Mouse (Mus musculus) E14TG2a.4 (cell line): ENCODE data around the gene Gm21987.
A peak's percentile ranks its signal among the peaks of the same experiment; 100 is the strongest.
"Not testable (repeated sequence)": the region's sequence is repeated elsewhere in the genome, so short reads cannot be mapped to it uniquely, and the experiment has no call there.

Source experiments
- H3K27me3 ChIP-seq: 2 replicates; pipeline ENCODE4 v1.6.1; 2014; ENCODE audit warnings: low read length, control low read depth; ENCODE audit not compliant: insufficient read depth
- H3K36me3 ChIP-seq: 2 replicates; pipeline ENCODE4 v1.6.1; 2014; ENCODE audit warnings: low read length, control low read depth; ENCODE audit not compliant: insufficient read depth
- H3K4me1 ChIP-seq: replicated peaks from 2 replicates; pipeline ENCODE4 v1.6.1; 2014; ENCODE audit warnings: low read depth, low read length, control low read depth
- H3K4me3 ChIP-seq: replicated peaks from 2 replicates; pipeline ENCODE4 v1.5.1; 2014; ENCODE audit warnings: mild to moderate bottlenecking, low read length
- H3K9me3 ChIP-seq: 2 replicates; pipeline ENCODE4 v1.6.1; 2014; ENCODE audit warnings: low read length, control low read depth
- CTCF ChIP-seq: conservative IDR thresholded peaks from 2 replicates; pipeline ENCODE4 v1.5.1; 2014; ENCODE audit warnings: low read length
- NANOG ChIP-seq: IDR thresholded peaks from 2 replicates; pipeline ENCODE4 v1.6.1; 2014; ENCODE audit warnings: borderline replicate concordance, low read length, mixed read lengths
- POU5F1 ChIP-seq: IDR thresholded peaks from 2 replicates; pipeline ENCODE4 v1.6.1; 2014; ENCODE audit warnings: low read length, borderline replicate concordance

Gm21987 gene

DNA sequence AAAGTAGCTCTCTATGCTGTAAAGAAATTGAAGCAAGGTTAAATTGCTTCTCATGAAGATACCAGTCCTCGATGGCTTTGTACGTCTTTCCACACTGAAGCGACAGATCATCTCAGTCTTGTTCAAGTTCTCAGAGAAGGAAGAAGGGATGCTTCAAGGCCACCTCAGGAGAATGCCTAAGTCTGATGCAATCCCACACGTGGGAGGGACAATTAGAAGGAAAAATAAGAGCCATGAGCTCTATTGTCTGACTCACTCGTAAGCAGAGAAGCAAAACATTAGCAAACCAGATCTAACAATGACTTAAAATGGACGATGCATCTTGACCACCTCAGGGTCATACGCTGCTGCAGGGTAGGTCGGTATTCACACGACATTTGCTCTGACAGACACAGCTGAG, 28.3 kb upstream of the Gm21987 start:
- Histone ChIP-seq H3K27me3 (0 out of 2 replicates have a peak, but pooled peaks cover 2% of the 10 kb centered on the region), H3K36me3 (no peaks in the 10 kb centered on the region), H3K4me1 (peaks cover 5% of the 10 kb centered on the region; the same call in 1 of the 2 replicates), H3K4me3 (no peak overlapping the region), H3K9me3 (no peaks in the 10 kb centered on the region)
- no peak for TF ChIP-seq CTCF

DNA sequence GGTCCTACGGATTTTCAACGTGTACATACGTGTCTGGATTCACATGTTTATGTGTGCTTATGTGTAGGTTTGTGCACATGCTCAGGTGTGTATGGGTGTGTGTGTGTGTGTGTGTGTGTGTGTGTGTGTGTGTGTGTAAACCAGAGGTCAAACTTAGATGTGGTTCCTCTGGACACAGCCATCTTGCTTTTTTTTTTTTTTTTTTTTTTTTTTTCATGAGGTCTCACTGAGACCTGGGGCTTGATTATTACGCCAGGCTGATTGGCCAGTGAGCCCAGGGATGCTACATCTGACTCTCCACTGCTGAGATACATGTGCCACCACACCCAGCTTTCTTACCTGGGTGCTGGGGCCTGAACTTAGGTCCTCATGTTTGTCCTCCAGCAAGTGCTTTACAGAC, 27.8 kb upstream of the Gm21987 start:
- H3K4me3 ChIP-seq, result no peak overlapping the region
- H3K4me1 ChIP-seq, result peaks cover 7% of the 10 kb centered on the region; the same call in 1 of the 2 replicates
- TF ChIP-seq NANOG (no peak), CTCF (no peak), POU5F1 (no peak)
- peaks cover 6% of the 10 kb centered on the region for H3K27me3 ChIP-seq
- no peaks in the 10 kb centered on the region for H3K9me3 ChIP-seq
- H3K36me3 ChIP-seq, result no peaks in the 10 kb centered on the region

DNA sequence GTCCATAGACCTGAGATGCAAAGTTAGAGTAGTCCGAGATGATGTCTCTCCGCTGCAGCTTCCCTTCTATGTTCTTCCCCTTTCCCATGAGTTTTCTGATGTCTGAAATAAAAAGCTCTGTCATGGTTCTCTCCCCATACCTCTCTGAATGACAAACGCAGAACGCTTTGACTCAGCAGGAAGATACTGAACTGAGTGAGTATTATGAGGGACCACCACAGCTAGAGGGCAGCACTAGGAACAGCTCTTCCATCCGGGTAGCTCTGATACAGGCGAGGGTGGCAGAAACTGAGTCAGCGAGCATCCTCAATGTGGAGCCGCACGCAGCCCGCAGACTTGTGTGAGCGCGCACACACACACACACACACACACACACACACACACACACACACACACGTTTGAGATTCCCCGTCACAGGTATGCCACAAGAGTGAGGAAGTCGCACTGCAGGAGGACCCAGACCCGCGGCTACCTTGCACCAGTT, 25.3 kb upstream of the Gm21987 start:
- Histone ChIP-seq H3K36me3 (no peaks in the 10 kb centered on the region), H3K9me3 (no peaks in the 10 kb centered on the region), H3K4me1 (peaks cover 10% of the 10 kb centered on the region; the same call in 1 of the 2 replicates), H3K4me3 (no peak overlapping the region), H3K27me3 (peaks cover 19% of the 10 kb centered on the region)
- TF ChIP-seq NANOG (no peak), CTCF (peak; percentile 64)

DNA sequence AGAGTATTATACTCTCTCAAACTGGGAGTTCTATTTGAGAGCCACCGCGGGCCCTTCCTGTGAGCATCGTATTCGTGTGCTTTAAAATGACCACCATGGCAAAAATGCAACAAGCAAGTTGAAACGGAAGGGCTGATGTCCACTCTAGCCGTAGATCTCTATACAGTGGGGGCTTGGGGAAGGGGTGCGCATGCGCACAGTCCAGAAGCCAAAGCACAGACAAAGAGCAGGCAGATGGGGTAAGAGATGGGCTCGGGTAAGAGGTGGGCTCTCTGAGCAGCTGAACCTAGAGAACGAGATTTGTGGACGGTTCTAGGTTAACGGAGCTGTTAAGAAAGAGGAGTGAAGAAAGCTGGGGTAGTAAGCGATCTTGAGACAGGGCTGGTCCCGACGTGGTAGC, 22.5 kb upstream of the Gm21987 start:
- Histone ChIP-seq H3K4me1 (peaks cover 5% of the 10 kb centered on the region), H3K36me3 (no peaks in the 10 kb centered on the region), H3K4me3 (no peak overlapping the region), H3K9me3 (no peaks in the 10 kb centered on the region), H3K27me3 (peaks cover 21% of the 10 kb centered on the region)
- no peak for TF ChIP-seq CTCF
- TF ChIP-seq NANOG, result no peak
- no peak for TF ChIP-seq POU5F1

DNA sequence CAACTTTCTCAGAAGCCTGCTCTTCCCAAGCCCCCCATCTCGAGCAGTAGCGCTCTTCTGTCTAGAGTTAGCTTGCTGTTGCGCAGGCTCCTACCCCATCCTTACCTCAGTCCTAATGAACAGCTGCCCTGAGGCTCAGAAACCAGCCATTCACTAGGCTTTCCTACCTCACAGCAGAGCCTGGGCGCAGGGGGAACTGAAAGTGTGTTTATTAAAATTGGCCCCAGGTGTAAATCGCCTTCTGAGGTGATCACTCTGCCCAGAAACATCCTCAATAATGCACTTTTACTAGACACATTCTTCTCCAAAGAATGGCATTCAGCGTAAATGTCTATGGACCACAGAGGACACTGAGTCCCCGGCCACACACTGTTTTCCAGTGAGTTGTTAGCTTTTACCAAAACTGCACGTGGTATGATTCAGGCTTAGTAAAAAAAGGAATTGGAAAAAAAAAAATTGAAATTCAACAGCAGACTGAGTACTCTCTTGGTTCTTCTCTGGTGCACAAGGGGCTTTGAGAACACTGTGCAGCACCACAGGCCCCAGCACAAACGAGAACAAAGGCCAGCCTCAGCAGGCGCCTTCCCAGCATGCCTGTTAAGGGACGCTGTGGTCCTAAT, 20.0 kb upstream of the Gm21987 start:
- Histone ChIP-seq H3K9me3 (no peaks in the 10 kb centered on the region), H3K4me1 (peaks cover 11% of the 10 kb centered on the region), H3K4me3 (no peak overlapping the region), H3K36me3 (no peaks in the 10 kb centered on the region), H3K27me3 (peaks cover 21% of the 10 kb centered on the region)
- no peak for TF ChIP-seq CTCF

DNA sequence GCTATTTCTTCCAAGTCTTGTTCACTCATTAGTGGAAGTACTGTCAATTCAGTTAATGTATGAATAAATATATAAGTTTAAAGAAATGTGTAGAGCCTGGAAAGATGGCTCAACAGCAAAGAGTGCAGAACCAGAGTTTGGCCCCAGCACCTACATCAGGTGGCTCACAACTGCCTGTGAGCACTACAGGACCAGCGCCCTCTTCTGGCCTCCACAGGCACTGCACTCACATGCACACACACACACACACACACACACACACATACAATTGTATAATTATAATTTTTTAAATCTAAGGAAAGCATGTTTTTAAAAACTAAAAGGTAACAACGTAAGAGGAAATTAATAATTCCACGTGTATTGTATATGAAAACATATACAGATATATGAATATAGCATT, 17.5 kb upstream of the Gm21987 start:
- H3K4me3 ChIP-seq, result no peak overlapping the region
- H3K9me3 ChIP-seq, result no peaks in the 10 kb centered on the region
- peaks cover 7% of the 10 kb centered on the region for H3K4me1 ChIP-seq
- TF ChIP-seq POU5F1, result no peak
- peak; percentile 46 for TF ChIP-seq CTCF
- no peak for TF ChIP-seq NANOG
- H3K27me3 ChIP-seq, result peaks cover 12% of the 10 kb centered on the region
- H3K36me3 ChIP-seq, result no peaks in the 10 kb centered on the region

DNA sequence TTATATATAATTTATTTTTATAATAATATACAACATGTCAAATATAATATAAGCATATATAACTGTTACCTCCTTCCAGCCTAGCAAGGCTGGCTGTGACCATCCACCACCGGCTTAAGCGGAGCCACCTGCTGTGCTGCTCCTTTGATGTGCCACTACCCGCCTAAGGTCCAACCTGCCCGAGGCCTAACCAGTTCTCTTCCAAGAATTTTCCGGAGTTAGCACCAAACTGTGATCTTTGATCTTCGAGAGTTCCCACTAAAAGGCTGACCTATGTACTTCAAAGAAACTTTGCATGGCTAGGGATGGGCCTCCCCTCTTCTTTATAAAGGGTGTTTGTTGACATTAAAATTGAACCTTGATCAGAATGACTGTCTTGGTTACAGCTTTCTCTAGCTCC, 12.4 kb upstream of the Gm21987 start:
- H3K36me3 ChIP-seq, result no peaks in the 10 kb centered on the region
- no peak overlapping the region for H3K4me3 ChIP-seq
- no peak for TF ChIP-seq POU5F1
- no peak for TF ChIP-seq NANOG
- TF ChIP-seq CTCF, result no peak
- no peaks in the 10 kb centered on the region for H3K9me3 ChIP-seq
- H3K27me3 ChIP-seq, result no peaks in the 10 kb centered on the region
- 0 out of 2 replicates have a peak, but pooled peaks cover 6% of the 10 kb centered on the region for H3K4me1 ChIP-seq

DNA sequence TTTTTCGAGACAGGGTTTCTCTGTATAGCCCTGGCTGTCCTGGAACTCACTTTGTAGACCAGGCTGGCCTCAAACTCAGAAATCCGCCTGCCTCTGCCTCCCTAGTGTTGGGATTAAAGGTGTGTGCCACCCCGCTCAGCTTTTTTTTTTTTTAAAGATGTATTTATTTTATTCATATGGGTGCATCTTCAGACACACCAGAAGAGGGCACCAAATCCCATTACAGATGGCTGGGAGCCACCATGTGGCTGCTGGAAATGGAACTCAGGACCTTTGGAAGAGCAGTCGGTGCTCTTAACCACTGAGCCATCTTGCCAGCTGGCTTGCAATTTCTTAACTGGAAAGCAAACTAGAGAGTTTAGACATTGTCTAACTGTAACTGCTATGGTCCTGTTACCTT, 8.8 kb upstream of the Gm21987 start:
- H3K4me3 ChIP-seq, H3K9me3 ChIP-seq, H3K36me3 ChIP-seq, H3K27me3 ChIP-seq: not testable (repeated sequence)
- H3K4me1 ChIP-seq, result peaks cover 13% of the 10 kb centered on the region

DNA sequence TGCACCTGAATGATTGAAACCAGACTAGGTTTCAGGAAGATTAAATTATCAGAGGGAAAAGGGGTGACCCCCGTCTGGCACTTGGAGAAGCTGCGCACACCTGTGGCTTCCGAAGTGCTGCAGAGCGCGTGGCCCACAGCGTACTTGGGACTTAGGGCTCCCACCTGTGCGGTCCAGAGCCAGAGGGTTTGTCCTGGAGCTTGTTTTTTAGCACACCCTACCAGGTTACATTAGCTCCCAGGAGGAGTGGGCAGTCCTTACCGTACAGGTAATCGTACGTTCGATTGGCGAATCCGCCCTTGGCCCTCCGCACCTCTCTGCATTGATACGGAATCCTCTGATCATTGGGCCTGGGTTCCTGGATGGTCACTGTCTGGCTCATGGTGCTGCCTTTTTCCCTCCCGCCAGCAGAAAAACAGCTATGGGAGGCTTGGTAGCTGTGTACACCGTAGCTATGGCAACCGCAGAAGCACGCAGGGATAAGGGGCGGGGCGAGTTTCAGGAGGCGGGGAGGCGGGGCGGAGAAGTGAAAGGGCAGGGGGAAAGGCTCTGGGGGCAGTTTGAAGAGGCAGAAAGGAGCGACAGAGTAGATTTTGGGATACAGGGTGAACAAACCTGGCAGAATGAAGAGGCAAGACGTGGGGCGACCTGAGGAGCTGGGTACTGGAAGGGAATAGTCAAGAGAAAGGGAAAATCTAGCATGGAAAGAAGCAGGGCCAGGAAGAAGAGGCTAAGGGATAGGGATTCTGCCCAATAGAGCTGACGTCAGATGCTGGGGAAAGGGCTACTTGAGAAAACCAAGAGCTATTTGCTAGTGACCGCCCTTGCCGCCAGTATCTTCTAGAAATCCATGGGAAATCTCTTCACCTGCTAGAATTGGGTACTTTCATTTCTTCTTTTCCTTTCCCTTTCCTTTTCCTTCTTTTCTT, 5.2 kb upstream of the Gm21987 start, which contains the start of gene Maats1:
Gene Maats1, minus strand, starts transcription at position 748 of the 929 bp plus-strand sequence.
- Histone ChIP-seq H3K4me1 (peaks cover 21% of the 10 kb centered on the region), H3K36me3 (no peaks in the 10 kb centered on the region), H3K4me3 (peak within 1 kb of the TSS; percentile 75), H3K27me3 (no peaks in the 10 kb centered on the region), H3K9me3 (no peaks in the 10 kb centered on the region)
- no peak for TF ChIP-seq CTCF
- no peak for TF ChIP-seq NANOG
- no peak for TF ChIP-seq POU5F1
